Mouse (Mus musculus) forebrain, postnatal 0 days (tissue): ENCODE data around the gene Klhl11. TPM values are rescaled to one million over a fixed set of nuclear protein-coding genes. Genes with fewer than 3 reads are reported as not detected.

Experiments
- ATAC-seq: fragments of 200-750 bp; cut with Nextera tagmentation; 2 replicates; pipeline ENCODE4 v1.8.0; 2017; ENCODE audit warnings: mild to moderate bottlenecking, moderate library complexity
- DNase-seq: peaks from one replicate; pipeline ENCODE4 v3.0.0-alpha.2; 2015
- H3K27ac ChIP-seq: fragments of 300-500 bp; sonication (generic); 2 replicates; pipeline ENCODE4 v1.5.1; 2014; ENCODE audit warnings: low read depth, mild to moderate bottlenecking, antibody characterized with exemption, low read length, moderate library complexity, mixed read lengths
- H3K27me3 ChIP-seq: fragments of 300-500 bp; sonication (generic); 2 replicates; pipeline ENCODE4 v1.6.1; 2014; ENCODE audit warnings: mild to moderate bottlenecking, low read length, mixed read lengths; ENCODE audit not compliant: insufficient read depth
- H3K36me3 ChIP-seq: fragments of 300-500 bp; sonication (generic); 2 replicates; pipeline ENCODE4 v1.6.1; 2014; ENCODE audit warnings: mild to moderate bottlenecking, moderate library complexity; ENCODE audit not compliant: insufficient read depth
- H3K4me1 ChIP-seq: fragments of 300-500 bp; sonication (generic); 2 replicates; pipeline ENCODE4 v1.6.1; 2014; ENCODE audit warnings: antibody characterized with exemption; ENCODE audit not compliant: insufficient read depth
- H3K4me2 ChIP-seq: fragments of 300-500 bp; sonication (generic); 2 replicates; pipeline ENCODE4 v1.6.1; 2014; ENCODE audit warnings: low read depth, mild to moderate bottlenecking, moderate library complexity
- H3K4me3 ChIP-seq: fragments of 300-500 bp; sonication (generic); 2 replicates; pipeline ENCODE4 v1.5.1; 2014; ENCODE audit warnings: low read depth, low read length, mixed read lengths
- H3K9ac ChIP-seq: fragments of 300-500 bp; sonication (generic); 2 replicates; pipeline ENCODE4 v1.6.1; 2014; ENCODE audit warnings: mild to moderate bottlenecking
- H3K9me3 ChIP-seq: fragments of 300-500 bp; sonication (generic); 2 replicates; pipeline ENCODE4 v1.6.1; 2016; ENCODE audit warnings: low read length
- CTCF ChIP-seq: sonication (generic); IDR thresholded peaks from 2 replicates; pipeline ENCODE4 v1.5.1; 2016; ENCODE audit warnings: antibody characterized with exemption, control low read depth, low read depth
- WGBS: fragments of 180-500 bp; shearing (Covaris S2); extraction: QIAGEN DNeasy Blood & Tissue Kit; methylation state at CpG from one replicate; pipeline ENCODE4 v1.1.7; 2014; 5-methylcytosine and 5-hydroxymethylcytosine counted together
- polyA plus RNA-seq: library from polyadenylated mRNA; unstranded; fragments of >200 nt; fragmentation: Nextera tagmentation; extraction: Ambion mirVana; gene quantifications from 2 replicates; pipeline ENCODE4 v1.2.1, GENCODE M21; 2015
- total RNA-seq: library from RNA; depleted of rRNA; stranded (reverse); fragments of >200 nt; gene quantifications from 2 replicates; pipeline ENCODE4 v1.2.3, GENCODE M21; 2014; rRNA removed

Klhl11 gene
- total RNA-seq = 60.1 and 73.9 TPM in 2 replicates
- polyA plus RNA-seq = 7.8 and 9.6 TPM in 2 replicates

DNA sequence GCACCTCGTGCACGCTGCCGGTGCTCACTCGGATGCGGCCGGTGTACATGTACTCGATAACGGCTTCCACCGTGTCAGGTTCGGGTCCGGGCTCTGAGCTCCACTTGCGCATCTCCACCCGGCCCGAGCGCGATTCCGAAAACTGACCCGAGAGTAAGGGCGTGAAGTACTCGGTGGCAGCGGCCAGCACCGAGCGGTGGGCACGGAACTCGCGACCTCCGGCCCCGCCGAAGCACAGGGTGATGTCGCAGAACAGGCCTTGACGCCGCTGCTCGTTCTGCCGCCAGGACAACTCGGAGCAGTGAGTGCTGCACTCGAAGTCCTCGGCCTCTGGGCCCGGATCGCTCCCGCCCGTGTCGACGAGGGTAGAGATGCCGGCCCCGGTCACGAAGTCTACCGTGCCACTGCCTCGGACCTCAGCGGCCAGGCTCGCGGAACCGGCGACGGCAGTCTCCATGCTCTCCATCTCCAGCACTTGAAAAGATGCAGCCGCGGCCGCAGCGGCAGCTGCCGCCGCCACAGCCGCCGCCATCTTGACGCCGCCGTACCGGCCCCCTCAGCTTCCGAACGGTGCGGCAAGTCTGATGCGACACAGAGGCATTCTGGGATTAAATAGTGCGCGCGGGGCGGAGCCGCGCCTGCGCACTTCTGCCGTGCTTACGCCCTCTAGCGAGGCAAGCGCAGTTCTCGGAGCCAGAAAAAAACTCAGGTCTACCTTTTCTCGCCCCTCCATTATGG is at the start of gene Klhl11:
Gene Klhl11, minus strand, starts transcription at position 545 of the 738 bp plus-strand sequence.
- H3K4me3 ChIP-seq = peak within 1 kb of the TSS; percentile 89
- H3K9ac ChIP-seq = peak within 1 kb of the TSS; percentile 91
- WGBS = under 1% methylated on average over 80 of the region's 83 CpGs
- peaks cover 16% of the 10 kb centered on the region for H3K4me1 ChIP-seq
- peak; percentile 82 for TF ChIP-seq CTCF
- no peaks in the 10 kb centered on the region for H3K27me3 ChIP-seq
- DNase-seq (peak; percentile 97), ATAC-seq (peak; percentile 97)
- H3K36me3 ChIP-seq = peaks cover 19% of the 10 kb centered on the region
- peak within 1 kb of the TSS; percentile 93 for H3K27ac ChIP-seq
- peak within 1 kb of the TSS; percentile 72 for H3K4me2 ChIP-seq
- no peaks in the 10 kb centered on the region for H3K9me3 ChIP-seq

DNA sequence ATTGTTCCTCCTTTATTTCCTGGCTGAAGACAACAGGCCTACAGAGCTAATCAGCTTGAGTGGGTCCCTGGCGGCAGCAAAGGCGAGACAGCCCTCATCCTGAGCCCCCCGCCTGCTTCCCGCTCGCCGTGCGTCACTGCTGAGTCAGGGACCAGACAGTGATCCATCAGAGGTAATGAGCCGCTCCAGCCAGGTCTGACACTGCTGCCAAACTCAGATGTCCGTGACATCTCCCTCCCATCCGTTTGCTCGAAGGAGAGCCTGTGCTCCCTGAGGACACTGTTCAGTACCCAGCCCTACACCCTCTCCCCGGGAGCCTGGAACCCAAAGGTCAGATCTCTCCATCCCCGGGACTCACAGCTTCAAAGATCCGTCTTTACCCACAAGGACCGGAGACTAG is 48.3 kb upstream of the Klhl11 start:
- Histone ChIP-seq H3K9me3 (no peaks in the 10 kb centered on the region), H3K36me3 (peaks cover 75% of the 10 kb centered on the region), H3K4me1 (peaks cover 10% of the 10 kb centered on the region), H3K9ac (no peak overlapping the region), H3K4me2 (no peak overlapping the region), H3K4me3 (no peak overlapping the region), H3K27ac (no peak overlapping the region), H3K27me3 (no peaks in the 10 kb centered on the region)
- 84% methylated on average over 15 of the region's 15 CpGs for WGBS
- ATAC-seq = no peak
- DNase-seq = no peak
- TF ChIP-seq CTCF = no peak

DNA sequence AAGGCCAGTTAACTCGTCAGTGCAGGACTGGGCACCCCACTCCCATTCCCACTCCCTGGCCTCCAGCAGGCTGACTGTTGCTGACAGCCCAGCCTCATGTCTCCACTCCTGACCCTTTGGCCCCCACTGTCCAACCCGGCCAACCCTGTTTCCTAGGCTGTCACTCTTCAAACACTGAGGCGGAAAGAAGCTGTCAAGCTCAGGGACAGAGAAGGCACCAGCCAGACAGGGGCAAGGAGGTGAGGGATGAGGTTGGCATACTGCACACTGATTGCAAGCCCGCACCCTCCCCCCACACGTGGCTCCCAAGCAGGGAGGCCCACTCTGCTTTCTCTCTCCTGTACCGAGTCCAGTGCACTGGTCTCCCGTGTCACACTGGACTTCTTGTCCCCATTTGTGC is 46.6 kb upstream of the Klhl11 start:
- 83% methylated on average over 7 of the region's 7 CpGs for WGBS
- TF ChIP-seq CTCF = no peak
- Histone ChIP-seq H3K4me2 (no peak overlapping the region), H3K4me3 (no peak overlapping the region), H3K9ac (no peak overlapping the region), H3K27ac (no peak overlapping the region), H3K9me3 (no peaks in the 10 kb centered on the region), H3K36me3 (peaks cover 92% of the 10 kb centered on the region), H3K4me1 (no peaks in the 10 kb centered on the region), H3K27me3 (no peaks in the 10 kb centered on the region)
- ATAC-seq (no peak), DNase-seq (no peak)

DNA sequence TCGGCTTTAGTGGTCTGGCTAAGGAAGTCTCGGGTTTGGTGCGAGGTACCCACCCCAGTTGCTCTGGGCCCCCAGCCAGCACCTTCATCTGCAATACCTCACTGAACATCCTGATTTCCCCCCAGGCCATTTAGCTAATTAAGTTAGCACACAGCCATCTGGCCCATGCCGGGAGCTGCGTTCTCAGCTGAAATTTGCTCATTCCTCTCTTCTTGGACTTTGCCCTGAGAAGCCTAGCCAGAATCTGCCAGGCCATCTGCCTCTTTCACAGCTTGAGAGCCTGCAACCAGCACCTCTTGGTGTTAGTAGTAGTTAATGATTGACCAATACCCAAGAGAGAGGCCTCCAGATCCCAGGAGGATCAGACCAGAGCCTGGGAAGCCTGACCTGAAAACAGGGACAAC is 45.6 kb upstream of the Klhl11 start:
- H3K4me1 ChIP-seq = no peaks in the 10 kb centered on the region
- no peak for TF ChIP-seq CTCF
- ATAC-seq = no peak
- 37% methylated on average over 5 of the region's 5 CpGs for WGBS
- no peak for DNase-seq
- H3K27me3 ChIP-seq = no peaks in the 10 kb centered on the region
- H3K27ac ChIP-seq = no peak overlapping the region
- peaks cover 96% of the 10 kb centered on the region for H3K36me3 ChIP-seq
- H3K9me3 ChIP-seq = no peaks in the 10 kb centered on the region
- H3K4me3 ChIP-seq = no peak overlapping the region
- H3K4me2 ChIP-seq = no peak overlapping the region
- no peak overlapping the region for H3K9ac ChIP-seq

DNA sequence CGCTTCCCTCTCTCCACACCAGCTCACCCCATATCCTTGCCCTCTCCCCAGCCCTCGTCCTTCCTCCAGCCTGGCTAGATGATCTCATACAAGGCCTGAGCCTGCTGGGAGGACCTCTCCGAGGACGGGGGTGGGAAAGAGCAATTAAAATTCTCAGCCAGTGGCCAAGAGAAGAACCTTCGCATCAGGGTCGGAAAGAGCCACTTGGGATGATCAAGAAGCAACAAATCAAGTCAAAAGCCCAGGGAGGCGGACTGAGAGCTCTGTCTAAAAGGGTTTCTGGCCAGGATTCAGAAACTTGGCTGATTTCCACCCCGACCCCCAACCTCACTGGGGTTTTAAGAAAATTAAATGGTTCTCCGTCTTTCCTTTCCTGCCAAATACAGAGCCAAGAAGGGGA is 43.8 kb upstream of the Klhl11 start:
- no peak overlapping the region for H3K27ac ChIP-seq
- H3K4me2 ChIP-seq = no peak overlapping the region
- H3K27me3 ChIP-seq = no peaks in the 10 kb centered on the region
- H3K4me1 ChIP-seq = no peaks in the 10 kb centered on the region
- no peak for ATAC-seq
- no peak overlapping the region for H3K9ac ChIP-seq
- H3K9me3 ChIP-seq = no peaks in the 10 kb centered on the region
- H3K4me3 ChIP-seq = no peak overlapping the region
- WGBS = 65% methylated on average over 9 of the region's 9 CpGs
- no peak for DNase-seq
- TF ChIP-seq CTCF = no peak
- peaks cover 94% of the 10 kb centered on the region for H3K36me3 ChIP-seq

DNA sequence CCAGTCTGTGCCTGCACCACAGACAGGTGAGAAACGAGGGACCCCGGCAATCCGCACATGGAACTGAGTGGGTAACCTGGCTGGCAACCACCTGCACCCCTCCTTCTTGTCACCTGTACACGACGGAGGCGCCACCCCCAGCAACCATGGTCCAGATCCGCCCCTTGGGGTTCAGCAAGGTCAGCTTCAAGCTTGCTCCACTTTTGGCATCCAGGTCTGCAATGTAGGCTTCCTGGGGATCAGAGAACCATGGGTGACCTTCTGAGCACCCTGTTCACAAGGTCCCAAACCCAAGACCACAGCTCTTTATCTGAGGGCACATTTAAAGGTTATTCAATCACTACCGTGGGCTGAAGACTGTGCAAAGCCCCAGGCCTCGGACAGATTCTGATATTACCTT is 43.2 kb upstream of the Klhl11 start:
- TF ChIP-seq CTCF = no peak
- 94% methylated on average over 9 of the region's 9 CpGs for WGBS
- no peak overlapping the region for H3K9ac ChIP-seq
- no peaks in the 10 kb centered on the region for H3K4me1 ChIP-seq
- no peak for ATAC-seq
- H3K27ac ChIP-seq = no peak overlapping the region
- H3K36me3 ChIP-seq = peaks cover 93% of the 10 kb centered on the region
- no peak overlapping the region for H3K4me2 ChIP-seq
- DNase-seq = no peak
- no peaks in the 10 kb centered on the region for H3K27me3 ChIP-seq
- H3K9me3 ChIP-seq = no peaks in the 10 kb centered on the region
- H3K4me3 ChIP-seq = no peak overlapping the region

DNA sequence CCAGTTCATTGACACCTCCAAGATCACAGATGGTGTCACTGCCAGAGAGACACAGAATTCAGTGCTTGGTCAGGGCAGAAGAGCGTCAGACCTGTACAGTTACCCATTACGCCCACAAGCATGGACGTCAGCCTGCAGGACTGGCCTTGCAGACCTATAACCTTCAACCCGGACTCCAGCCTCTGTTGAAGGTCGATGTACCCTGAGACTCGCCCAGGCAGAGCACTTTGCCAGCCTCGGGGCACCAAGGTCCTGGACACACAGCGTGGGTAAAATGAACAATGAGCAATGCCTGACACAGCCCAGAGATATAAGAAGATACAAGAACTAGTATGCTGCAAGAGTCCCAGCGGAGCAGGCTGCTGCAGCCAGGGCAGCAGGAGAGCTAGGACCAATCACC is 42.5 kb upstream of the Klhl11 start:
- no peaks in the 10 kb centered on the region for H3K9me3 ChIP-seq
- no peak for ATAC-seq

More for the DNA sequence above, 42.5 kb upstream of the Klhl11 start:
- H3K27ac ChIP-seq = no peak overlapping the region
- 94% methylated on average over 9 of the region's 9 CpGs for WGBS
- H3K36me3 ChIP-seq = peaks cover 89% of the 10 kb centered on the region
- no peaks in the 10 kb centered on the region for H3K4me1 ChIP-seq
- H3K4me3 ChIP-seq = no peak overlapping the region
- H3K4me2 ChIP-seq = no peak overlapping the region
- no peak overlapping the region for H3K9ac ChIP-seq
- TF ChIP-seq CTCF = no peak
- no peak for DNase-seq
- no peaks in the 10 kb centered on the region for H3K27me3 ChIP-seq
